Mouse (Mus musculus) cerebellum, adult (tissue): ENCODE results near the gene Mmp23.
"Not testable (repeated sequence)": the region's sequence is repeated elsewhere in the genome, so short reads cannot be mapped to it uniquely, and the experiment has no call there.

Source experiments
- ATAC-seq: cut with Nextera tagmentation; 2 replicates; pipeline ENCODE4 v1.9.2; 2017; ENCODE audit warnings: mild to moderate bottlenecking, moderate library complexity, mixed read lengths; ENCODE audit not compliant: insufficient number of reproducible peaks, low FRiP score, low TSS enrichment

The Mmp23 gene

GRCm38 (mm10) chr4:155653086-155653450, at the start of gene Mmp23:
Gene Mmp23, minus strand, starts transcription at chr4:155653384.
- no peak for ATAC-seq

GRCm38 (mm10) chr4:155700425-155700824, 47.2 kb upstream of the Mmp23 start:
- no peak for ATAC-seq

GRCm38 (mm10) chr4:155696261-155697255, 43.4 kb upstream of the Mmp23 start:
- ATAC-seq = no peak

GRCm38 (mm10) chr4:155695531-155696062, 42.4 kb upstream of the Mmp23 start:
- no peak for ATAC-seq

- ATAC-seq = no peak
Measured at GRCm38 (mm10) chr4:155694482-155695401, 41.6 kb upstream of the Mmp23 start.

- peak; percentile 42; the same call in 1 of the 2 replicates for ATAC-seq
Measured at GRCm38 (mm10) chr4:155694111-155694481, 40.9 kb upstream of the Mmp23 start, which contains the start of gene Fndc10. Gene Fndc10, plus strand, starts transcription at chr4:155694342.

- ATAC-seq = no peak
Measured at GRCm38 (mm10) chr4:155692421-155692820, 39.2 kb upstream of the Mmp23 start.

GRCm38 (mm10) chr4:155690571-155691375, 37.6 kb upstream of the Mmp23 start:
- ATAC-seq = peak; percentile 79

GRCm38 (mm10) chr4:155687764-155688163, 34.6 kb upstream of the Mmp23 start:
- ATAC-seq = not testable (repeated sequence)

GRCm38 (mm10) chr4:155683670-155684277, 30.6 kb upstream of the Mmp23 start:
- ATAC-seq = not testable (repeated sequence)

GRCm38 (mm10) chr4:155675991-155676390, 22.8 kb upstream of the Mmp23 start:
- ATAC-seq = peak; percentile 68; the same call in 1 of the 2 replicates

GRCm38 (mm10) chr4:155672082-155672481, 18.9 kb upstream of the Mmp23 start:
- no peak for ATAC-seq

- ATAC-seq = not testable (repeated sequence)
Measured at GRCm38 (mm10) chr4:155670236-155670635, 17.1 kb upstream of the Mmp23 start.

GRCm38 (mm10) chr4:155669598-155670075, 16.5 kb upstream of the Mmp23 start:
- ATAC-seq = no peak

GRCm38 (mm10) chr4:155668689-155669597, 15.8 kb upstream of the Mmp23 start, which contains the start of gene Mib2:
Gene Mib2, minus strand, starts transcription at chr4:155669198.
- ATAC-seq = peak; percentile 95

- ATAC-seq = no peak
Measured at GRCm38 (mm10) chr4:155666903-155667302, 13.7 kb upstream of the Mmp23 start.

- no peak for ATAC-seq
Measured at GRCm38 (mm10) chr4:155660641-155661040, 7.5 kb upstream of the Mmp23 start.

- no peak for ATAC-seq
Measured at GRCm38 (mm10) chr4:155658961-155659360, 5.8 kb upstream of the Mmp23 start.
